Mouse (Mus musculus): ENCODE results near the gene Gdf11. TPM values are rescaled to one million over a fixed set of nuclear protein-coding genes. Genes with fewer than 3 reads are reported as not detected.

Gdf11 gene
- polyA plus RNA-seq, 1 experiment from 2014 or later: 7.9 TPM

DNA sequence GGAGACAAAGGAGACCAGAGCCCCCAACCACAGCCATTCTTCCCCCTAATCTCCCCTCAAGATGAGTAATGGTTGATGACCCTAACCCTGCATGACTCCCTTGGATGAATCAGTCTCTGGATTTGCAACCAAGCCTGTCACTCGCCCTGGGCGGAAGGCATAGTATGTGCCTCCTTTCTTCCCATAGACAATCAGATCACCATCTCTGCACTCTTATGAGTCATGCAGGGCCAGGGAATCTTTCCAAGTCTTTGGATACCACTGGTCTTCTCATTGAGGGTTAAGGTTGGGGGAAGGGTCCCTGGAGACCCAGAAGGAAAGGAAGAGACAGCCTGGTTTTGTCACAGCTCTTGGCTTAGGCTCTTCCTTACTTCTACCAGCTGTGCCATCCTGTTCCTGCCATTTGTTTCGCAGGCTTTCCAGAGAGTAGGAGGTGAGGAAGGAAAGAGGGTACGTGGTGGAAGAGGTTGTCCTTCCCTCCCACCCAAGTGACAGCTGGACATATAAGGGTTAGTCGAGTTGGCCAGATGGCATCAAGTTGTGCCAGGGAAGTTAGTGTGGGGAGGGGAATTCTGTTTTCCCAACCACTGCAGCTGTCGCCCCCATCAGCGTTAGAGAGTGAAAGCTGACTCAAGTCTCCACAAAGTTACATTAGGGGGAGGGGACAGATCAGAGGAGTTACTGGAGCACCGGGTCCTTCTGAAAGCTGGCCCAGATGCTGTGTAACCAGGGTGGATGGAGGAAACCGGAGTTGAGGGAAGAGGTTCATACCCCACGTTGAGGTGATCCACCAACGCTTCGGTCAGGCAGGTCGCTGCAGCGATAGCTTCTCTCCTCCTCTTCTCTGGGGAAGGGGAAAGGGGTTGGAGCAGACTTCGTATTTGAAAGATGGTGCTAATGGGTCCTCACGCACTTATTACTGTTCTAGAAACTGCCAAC lies 30.6 kb upstream of the Gdf11 start:
- no peak for ATAC-seq (ENCODE audit: low FRiP score, low TSS enrichment)
- Histone ChIP-seq H3K9me3 (ENCODE audit: control insufficient read depth, low read length) (no peaks in the 10 kb centered on the region), H3K4me3 (replicated peaks; ENCODE audit: low read depth, low read length) (peak overlapping the region; percentile 82), H3K27me3 (ENCODE audit: control insufficient read depth, insufficient read depth, low read length) (no peaks in the 10 kb centered on the region), H3K36me3 (ENCODE audit: control insufficient read depth, insufficient read depth, low read length) (peaks cover 11% of the 10 kb centered on the region; the same call in 1 of the 2 replicates), H3K4me2 (ENCODE audit: low read length) (peak overlapping the region; percentile 69), H3K27ac (replicated peaks; ENCODE audit: low read depth, low read length) (peak overlapping the region; percentile 94; the same call in 1 of the 2 replicates), H3K9ac (replicated peaks; ENCODE audit: low read length) (peak overlapping the region; percentile 85; the same call in 1 of the 2 replicates), H3K4me1 (ENCODE audit: control insufficient read depth, insufficient read depth, low read length) (peaks cover 15% of the 10 kb centered on the region)
- WGBS: 77% methylated on average over 16 of the region's 16 CpGs
- no peak for DNase-seq

DNA sequence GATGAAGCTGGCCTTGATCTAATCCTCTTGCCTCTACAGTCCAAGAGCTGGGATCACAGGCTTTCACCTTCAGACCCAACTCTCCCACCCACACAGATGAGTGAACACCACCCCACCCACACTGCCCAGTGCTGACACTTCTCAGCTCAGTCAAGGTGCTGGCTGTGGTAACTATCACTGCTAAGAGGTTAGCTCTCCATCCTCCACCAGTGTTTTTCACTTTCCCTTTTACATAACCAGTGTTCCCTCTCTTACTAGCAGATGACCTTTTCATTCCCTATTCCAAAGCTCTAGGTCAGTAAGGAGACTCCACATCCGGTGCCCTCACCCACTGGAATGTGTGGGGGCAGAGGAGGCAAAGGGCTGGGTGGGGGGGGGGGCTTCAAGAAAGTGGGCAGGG lies 29.7 kb upstream of the Gdf11 start:
- Histone ChIP-seq H3K4me1 (ENCODE audit: control insufficient read depth, insufficient read depth, low read length) (peaks cover 15% of the 10 kb centered on the region), H3K27ac (replicated peaks; ENCODE audit: low read depth, low read length) (no peak overlapping the region), H3K9ac (replicated peaks; ENCODE audit: low read length) (no peak overlapping the region), H3K36me3 (ENCODE audit: control insufficient read depth, insufficient read depth, low read length) (peaks cover 13% of the 10 kb centered on the region; the same call in 1 of the 2 replicates), H3K9me3 (ENCODE audit: control insufficient read depth, low read length) (no peaks in the 10 kb centered on the region), H3K27me3 (ENCODE audit: control insufficient read depth, insufficient read depth, low read length) (no peaks in the 10 kb centered on the region), H3K4me3 (replicated peaks; ENCODE audit: low read depth, low read length) (no peak overlapping the region), H3K4me2 (ENCODE audit: low read length) (no peak overlapping the region)
- DNase-seq (no peak), ATAC-seq (ENCODE audit: low FRiP score, low TSS enrichment) (no peak)
- 70% methylated on average over 1 of the region's 1 CpGs for WGBS

GRCm38 (mm10) chr10:128920736-128921161 lies 29.2 kb upstream of the Gdf11 start:
- no peaks in the 10 kb centered on the region for H3K9me3 ChIP-seq (ENCODE audit: control insufficient read depth, low read length)
- WGBS: 81% methylated on average over 3 of the region's 3 CpGs
- ATAC-seq (ENCODE audit: low FRiP score, low TSS enrichment) (no peak), DNase-seq (no peak)
- H3K4me1 ChIP-seq (ENCODE audit: control insufficient read depth, insufficient read depth, low read length): peaks cover 15% of the 10 kb centered on the region
- peaks cover 13% of the 10 kb centered on the region; the same call in 1 of the 2 replicates for H3K36me3 ChIP-seq (ENCODE audit: control insufficient read depth, insufficient read depth, low read length)
- no peak overlapping the region for H3K27ac ChIP-seq (replicated peaks; ENCODE audit: low read depth, low read length)
- H3K27me3 ChIP-seq (ENCODE audit: control insufficient read depth, insufficient read depth, low read length): no peaks in the 10 kb centered on the region
- H3K4me2 ChIP-seq (ENCODE audit: low read length): no peak overlapping the region
- H3K4me3 ChIP-seq (replicated peaks; ENCODE audit: low read depth, low read length): no peak overlapping the region
- no peak overlapping the region for H3K9ac ChIP-seq (replicated peaks; ENCODE audit: low read length)

- H3K4me2 ChIP-seq (ENCODE audit: low read length): no peak overlapping the region
- peaks cover 13% of the 10 kb centered on the region; the same call in 1 of the 2 replicates for H3K36me3 ChIP-seq (ENCODE audit: control insufficient read depth, insufficient read depth, low read length)
- peaks cover 15% of the 10 kb centered on the region for H3K4me1 ChIP-seq (ENCODE audit: control insufficient read depth, insufficient read depth, low read length)
- DNase-seq (no peak), ATAC-seq (ENCODE audit: low FRiP score, low TSS enrichment) (no peak)
- WGBS: 78% methylated on average over 7 of the region's 7 CpGs
- no peaks in the 10 kb centered on the region for H3K9me3 ChIP-seq (ENCODE audit: control insufficient read depth, low read length)
- H3K27me3 ChIP-seq (ENCODE audit: control insufficient read depth, insufficient read depth, low read length): no peaks in the 10 kb centered on the region
- H3K9ac ChIP-seq (replicated peaks; ENCODE audit: low read length): no peak overlapping the region
- no peak overlapping the region for H3K27ac ChIP-seq (replicated peaks; ENCODE audit: low read depth, low read length)
- H3K4me3 ChIP-seq (replicated peaks; ENCODE audit: low read depth, low read length): no peak overlapping the region
Measured at GRCm38 (mm10) chr10:128919966-128920365, 28.4 kb upstream of the Gdf11 start.

- Histone ChIP-seq H3K4me3 (replicated peaks; ENCODE audit: low read depth, low read length) (no peak overlapping the region), H3K9ac (replicated peaks; ENCODE audit: low read length) (peak overlapping the region; percentile 29), H3K36me3 (ENCODE audit: control insufficient read depth, insufficient read depth, low read length) (peaks cover 15% of the 10 kb centered on the region; the same call in 1 of the 2 replicates), H3K27ac (replicated peaks; ENCODE audit: low read depth, low read length) (peak overlapping the region; percentile 32; the same call in 1 of the 2 replicates), H3K4me1 (ENCODE audit: control insufficient read depth, insufficient read depth, low read length) (peaks cover 15% of the 10 kb centered on the region), H3K27me3 (ENCODE audit: control insufficient read depth, insufficient read depth, low read length) (no peaks in the 10 kb centered on the region), H3K4me2 (ENCODE audit: low read length) (no peak overlapping the region), H3K9me3 (ENCODE audit: control insufficient read depth, low read length) (no peaks in the 10 kb centered on the region)
- ATAC-seq (ENCODE audit: low FRiP score, low TSS enrichment): no peak
- WGBS: 6% methylated on average over 6 of the region's 6 CpGs
- peak; percentile 33 for DNase-seq
Measured at GRCm38 (mm10) chr10:128919203-128919631, 27.7 kb upstream of the Gdf11 start.

DNA sequence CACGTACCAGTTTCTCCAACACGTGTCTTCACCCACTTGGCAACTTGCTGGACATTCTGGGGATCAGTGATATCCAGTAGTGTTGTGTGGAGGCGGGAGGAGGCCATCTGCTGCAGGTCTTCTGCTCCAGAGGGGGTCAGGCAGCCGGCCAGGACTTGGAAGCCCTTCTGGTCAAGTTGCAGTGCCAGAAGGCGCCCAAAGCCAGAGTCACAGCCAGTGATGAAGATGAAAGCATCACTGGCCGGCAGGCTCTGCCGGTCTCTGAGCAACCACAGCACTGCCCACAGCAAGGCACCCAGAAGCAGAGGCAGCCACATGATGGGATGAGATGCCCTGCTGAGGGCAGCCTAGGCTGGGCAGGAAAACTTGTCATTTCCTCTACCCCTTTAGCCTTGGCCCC lies 26.7 kb upstream of the Gdf11 start:
- H3K27ac ChIP-seq (replicated peaks; ENCODE audit: low read depth, low read length): peak overlapping the region; percentile 32; the same call in 1 of the 2 replicates
- no peaks in the 10 kb centered on the region for H3K9me3 ChIP-seq (ENCODE audit: control insufficient read depth, low read length)
- ATAC-seq (ENCODE audit: low FRiP score, low TSS enrichment) (no peak), DNase-seq (no peak)
- no peak overlapping the region; the same call in 1 of the 2 replicates for H3K9ac ChIP-seq (replicated peaks; ENCODE audit: low read length)
- H3K27me3 ChIP-seq (ENCODE audit: control insufficient read depth, insufficient read depth, low read length): no peaks in the 10 kb centered on the region
- H3K4me1 ChIP-seq (ENCODE audit: control insufficient read depth, insufficient read depth, low read length): peaks cover 10% of the 10 kb centered on the region
- H3K36me3 ChIP-seq (ENCODE audit: control insufficient read depth, insufficient read depth, low read length): peaks cover 15% of the 10 kb centered on the region; the same call in 1 of the 2 replicates
- WGBS: 73% methylated on average over 7 of the region's 7 CpGs
- no peak overlapping the region for H3K4me2 ChIP-seq (ENCODE audit: low read length)
- no peak overlapping the region for H3K4me3 ChIP-seq (replicated peaks; ENCODE audit: low read depth, low read length)

DNA sequence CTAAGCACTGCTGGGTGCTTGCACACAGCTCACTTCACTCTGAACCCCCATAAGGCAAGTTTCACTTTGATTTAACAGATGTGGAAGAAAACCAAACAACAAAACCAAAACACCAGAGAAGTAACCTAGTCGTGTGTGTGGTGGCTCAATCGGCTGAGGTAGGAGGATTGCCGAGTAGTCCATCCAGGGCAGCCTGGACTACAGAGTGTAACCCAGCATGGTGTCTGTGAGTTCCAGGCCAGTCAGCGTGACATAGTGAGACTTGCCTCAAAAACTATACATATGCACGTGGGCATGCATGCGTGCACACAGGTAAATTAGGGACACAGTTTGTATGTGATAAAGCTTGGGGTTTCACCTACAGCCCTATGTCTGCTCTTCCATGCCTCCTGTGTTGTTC lies 25.9 kb upstream of the Gdf11 start:
- Histone ChIP-seq H3K27me3 (ENCODE audit: control insufficient read depth, insufficient read depth, low read length) (no peaks in the 10 kb centered on the region), H3K4me3 (replicated peaks; ENCODE audit: low read depth, low read length) (no peak overlapping the region), H3K9ac (replicated peaks; ENCODE audit: low read length) (no peak overlapping the region), H3K9me3 (ENCODE audit: control insufficient read depth, low read length) (no peaks in the 10 kb centered on the region), H3K4me1 (ENCODE audit: control insufficient read depth, insufficient read depth, low read length) (peaks cover 9% of the 10 kb centered on the region), H3K4me2 (ENCODE audit: low read length) (no peak overlapping the region), H3K36me3 (ENCODE audit: control insufficient read depth, insufficient read depth, low read length) (peaks cover 15% of the 10 kb centered on the region; the same call in 1 of the 2 replicates), H3K27ac (replicated peaks; ENCODE audit: low read depth, low read length) (no peak overlapping the region)
- ATAC-seq (ENCODE audit: low FRiP score, low TSS enrichment) (no peak), DNase-seq (no peak)
- 89% methylated on average over 6 of the region's 6 CpGs for WGBS

GRCm38 (mm10) chr10:128916665-128917064 lies 25.1 kb upstream of the Gdf11 start:
- WGBS: 97% methylated on average over 3 of the region's 3 CpGs
- Histone ChIP-seq H3K4me1 (ENCODE audit: control insufficient read depth, insufficient read depth, low read length) (0 out of 2 replicates have a peak, but pooled peaks cover 3% of the 10 kb centered on the region), H3K27ac (replicated peaks; ENCODE audit: low read depth, low read length) (no peak overlapping the region)

More at GRCm38 (mm10) chr10:128916665-128917064, 25.1 kb upstream of the Gdf11 start:
- DNase-seq: no peak
- H3K9ac ChIP-seq (replicated peaks; ENCODE audit: low read length): no peak overlapping the region
- ATAC-seq (ENCODE audit: low FRiP score, low TSS enrichment): no peak
- no peaks in the 10 kb centered on the region for H3K27me3 ChIP-seq (ENCODE audit: control insufficient read depth, insufficient read depth, low read length)
- H3K9me3 ChIP-seq (ENCODE audit: control insufficient read depth, low read length): no peaks in the 10 kb centered on the region
- no peak overlapping the region for H3K4me2 ChIP-seq (ENCODE audit: low read length)
- peaks cover 15% of the 10 kb centered on the region; the same call in 1 of the 2 replicates for H3K36me3 ChIP-seq (ENCODE audit: control insufficient read depth, insufficient read depth, low read length)
- no peak overlapping the region for H3K4me3 ChIP-seq (replicated peaks; ENCODE audit: low read depth, low read length)

All from midbrain, embryonic 14.5 days (tissue).